Mouse (Mus musculus): ENCODE measurements at regions not wholly inside any gene's neighbourhood (a gene's known extent, or its start where the extent isn't known, plus 50 kb on each side); places are given as distances from the start of the nearest gene placed in this dataset.

- DNase-seq (ENCODE audit: low spot score in 2 of 2): no peak
Measured at GRCm38 (mm10) chr13:99642811-99643210, 126.5 kb upstream of the Map1b start.

DNA sequence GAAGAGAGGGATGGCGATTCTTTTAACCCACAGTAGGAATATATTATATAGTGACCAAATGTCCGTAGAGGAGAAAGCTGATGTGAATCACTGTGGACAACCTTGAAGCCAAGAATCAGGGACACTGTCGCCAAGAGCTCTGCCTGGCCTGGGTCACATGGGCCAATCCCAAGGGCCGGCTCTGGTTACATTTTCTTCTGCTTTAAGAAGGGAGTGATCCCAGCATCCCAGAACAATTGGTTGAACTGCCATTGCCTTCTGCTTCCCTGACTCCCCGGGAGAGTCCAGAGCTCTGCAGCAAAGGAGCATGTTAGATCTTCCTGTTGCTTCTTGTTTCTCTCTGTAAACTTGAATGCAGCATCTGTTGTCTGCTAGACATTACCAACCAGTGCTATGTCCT is 126.0 kb upstream of the Map1b start:
- peak in 1 of 2 experiments; percentile 10 for DNase-seq (ENCODE audit: low spot score in 2 of 2)

- DNase-seq (ENCODE audit: low spot score in 2 of 2): peak; percentile 55 to 85
Measured at GRCm38 (mm10) chr13:99641386-99642165, 125.2 kb upstream of the Map1b start.

- no peak for DNase-seq (ENCODE audit: low spot score in 2 of 2)
Measured at GRCm38 (mm10) chr13:99632706-99633105, 116.4 kb upstream of the Map1b start.

- peak in 1 of 2 experiments; percentile 66 for DNase-seq (ENCODE audit: low spot score in 2 of 2)
Measured at GRCm38 (mm10) chr13:99630800-99631199, 114.5 kb upstream of the Map1b start.

DNA sequence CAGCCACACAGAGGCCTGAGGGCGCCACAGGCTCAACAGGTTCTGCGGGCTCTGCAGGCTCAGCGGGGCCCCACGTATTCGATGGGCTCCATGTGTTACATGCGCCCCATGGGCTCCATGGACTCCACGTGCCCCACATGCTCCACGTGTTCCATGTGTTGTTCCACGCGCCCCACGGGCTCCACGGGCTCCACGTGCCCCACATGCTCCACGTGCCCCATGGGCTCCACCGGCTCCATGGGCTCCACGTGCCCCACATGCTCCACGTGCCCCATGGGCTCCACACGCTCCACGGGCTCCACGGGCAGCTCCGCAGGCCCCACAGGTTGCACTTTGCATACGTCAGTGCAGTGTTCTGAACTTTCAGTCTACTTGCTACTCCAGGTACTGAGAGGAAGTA is 114.0 kb upstream of the Map1b start:
- no peak for DNase-seq (ENCODE audit: low spot score in 2 of 2)

DNA sequence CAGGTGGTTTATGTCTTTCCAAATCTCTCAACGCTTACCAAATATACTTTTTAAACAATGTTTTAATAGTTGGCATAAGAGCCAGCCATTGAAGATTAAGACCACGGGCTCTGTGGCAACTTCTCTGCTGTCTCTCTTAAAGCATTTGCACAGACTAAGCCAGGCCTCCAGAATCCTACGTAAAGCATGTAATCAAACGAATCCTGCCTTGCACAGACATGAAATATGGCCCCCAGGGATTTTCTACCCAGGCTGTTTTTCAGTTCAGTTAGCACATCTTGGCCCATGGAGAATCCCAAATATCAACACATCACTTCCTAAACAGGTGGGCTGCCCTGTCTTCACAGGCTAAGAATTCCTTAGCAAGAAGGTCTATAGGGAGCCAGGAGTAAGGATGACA is 108.9 kb upstream of the Map1b start:
- no peak for DNase-seq (ENCODE audit: low spot score in 2 of 2)

DNA sequence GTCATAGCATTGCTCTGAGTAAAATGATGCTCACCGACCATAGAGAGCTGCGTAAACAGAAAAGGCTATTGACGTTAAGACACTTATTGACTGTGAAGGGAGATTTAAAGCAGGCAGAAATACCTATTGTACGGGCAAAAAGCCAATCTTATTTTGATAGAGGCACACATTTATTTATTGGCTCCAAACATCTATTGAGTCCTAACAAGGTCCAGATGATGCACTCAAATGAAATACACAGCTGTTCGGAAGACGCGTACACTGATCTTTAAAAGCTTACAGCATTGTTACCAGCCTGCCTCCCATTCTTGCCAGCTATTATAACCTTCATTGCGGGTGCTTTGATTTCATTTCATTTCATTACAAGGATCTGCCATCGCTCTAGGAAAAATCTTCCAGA is 102.0 kb upstream of the Map1b start:
- no peak for DNase-seq (ENCODE audit: low spot score in 2 of 2)

GRCm38 (mm10) chr13:99617457-99617856 is 101.1 kb upstream of the Map1b start:
- no peak for DNase-seq (ENCODE audit: low spot score in 2 of 2)

GRCm38 (mm10) chr13:99611715-99612494 is 95.6 kb upstream of the Map1b start:
- peak; percentile 50 to 85 for DNase-seq (ENCODE audit: low spot score in 2 of 2)

- no peak for DNase-seq (ENCODE audit: low spot score in 2 of 2)
Measured at GRCm38 (mm10) chr13:99610498-99610897, 94.2 kb upstream of the Map1b start.

DNA sequence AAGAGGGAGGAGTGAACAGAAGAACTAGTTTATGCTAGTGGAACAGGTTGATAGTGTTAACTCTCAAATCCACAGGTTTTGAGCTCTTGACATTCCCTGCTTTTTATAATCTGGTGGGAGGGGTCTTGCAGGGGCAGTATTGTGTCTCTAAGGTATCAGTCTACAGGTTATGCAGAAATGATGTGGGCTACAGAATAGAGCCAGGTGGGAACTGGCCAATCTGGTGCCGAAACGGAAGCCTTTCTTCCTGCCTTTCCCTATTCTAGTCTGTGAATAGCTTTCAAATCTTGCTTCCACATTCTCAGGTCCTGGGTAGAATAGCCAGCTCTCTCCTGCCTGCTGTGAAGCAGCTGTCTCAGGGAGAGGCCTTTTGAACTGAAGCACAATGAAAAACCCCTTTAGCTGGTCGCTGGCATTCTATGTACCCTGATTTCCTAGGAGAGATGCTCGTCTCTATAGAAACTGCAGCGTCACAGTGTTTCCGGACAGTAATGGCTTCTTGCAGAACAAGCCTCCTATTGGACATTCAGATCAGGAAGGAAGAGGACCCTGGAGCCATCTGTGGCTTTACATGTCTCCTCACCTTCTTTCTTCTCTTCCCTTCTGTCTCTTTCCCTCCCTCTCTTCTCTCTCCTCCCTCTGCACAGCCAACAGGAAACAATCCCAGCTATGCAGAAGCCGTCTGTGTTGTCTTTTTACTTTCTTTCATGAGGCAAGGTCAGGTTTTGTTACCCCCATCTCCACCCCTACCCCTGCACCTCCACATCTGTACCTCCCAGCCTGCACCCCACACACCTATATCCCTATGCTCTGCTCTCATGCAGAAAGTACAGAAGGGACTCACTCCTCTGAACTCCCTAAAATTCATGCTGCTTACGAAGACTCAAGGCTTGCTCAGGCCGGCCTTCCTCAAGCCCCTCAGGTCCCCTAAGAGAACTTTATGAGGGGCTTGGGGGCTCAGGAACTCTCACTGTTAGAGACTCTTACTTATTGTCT is 93.1 kb upstream of the Map1b start:
- peak in 1 of 2 experiments; percentile 41 for DNase-seq (ENCODE audit: low spot score in 2 of 2)

GRCm38 (mm10) chr13:99608591-99608990 is 92.3 kb upstream of the Map1b start:
- DNase-seq (ENCODE audit: low spot score in 2 of 2): no peak

- DNase-seq (ENCODE audit: low spot score in 2 of 2): no peak
Measured at GRCm38 (mm10) chr13:99607208-99607607, 90.9 kb upstream of the Map1b start.

GRCm38 (mm10) chr13:99606606-99606990 is 90.3 kb upstream of the Map1b start:
- DNase-seq (ENCODE audit: low spot score in 2 of 2): no peak

GRCm38 (mm10) chr13:99605866-99606605 is 89.7 kb upstream of the Map1b start:
- no peak for DNase-seq (ENCODE audit: low spot score in 2 of 2)

DNA sequence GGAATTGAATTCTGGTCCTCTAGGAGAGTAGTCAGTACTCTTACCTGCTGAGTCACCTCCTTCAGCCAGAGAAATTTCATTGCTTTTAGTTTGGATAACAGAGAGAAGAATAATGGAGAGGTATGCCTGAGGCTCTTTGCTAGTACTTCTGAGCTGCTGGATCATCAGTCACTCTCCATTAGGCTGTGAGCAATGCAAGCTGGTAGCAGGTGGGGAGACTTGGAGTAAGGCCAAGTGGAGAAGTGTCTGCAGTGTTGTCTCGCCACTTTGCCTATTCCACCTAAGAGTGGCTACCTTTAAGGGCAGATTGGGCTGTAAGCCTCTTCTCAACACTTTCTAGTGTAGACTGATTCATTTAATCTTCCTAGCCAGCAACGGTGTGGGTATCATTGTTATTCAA is 81.6 kb upstream of the Map1b start:
- DNase-seq (ENCODE audit: low spot score in 2 of 2): no peak

DNA sequence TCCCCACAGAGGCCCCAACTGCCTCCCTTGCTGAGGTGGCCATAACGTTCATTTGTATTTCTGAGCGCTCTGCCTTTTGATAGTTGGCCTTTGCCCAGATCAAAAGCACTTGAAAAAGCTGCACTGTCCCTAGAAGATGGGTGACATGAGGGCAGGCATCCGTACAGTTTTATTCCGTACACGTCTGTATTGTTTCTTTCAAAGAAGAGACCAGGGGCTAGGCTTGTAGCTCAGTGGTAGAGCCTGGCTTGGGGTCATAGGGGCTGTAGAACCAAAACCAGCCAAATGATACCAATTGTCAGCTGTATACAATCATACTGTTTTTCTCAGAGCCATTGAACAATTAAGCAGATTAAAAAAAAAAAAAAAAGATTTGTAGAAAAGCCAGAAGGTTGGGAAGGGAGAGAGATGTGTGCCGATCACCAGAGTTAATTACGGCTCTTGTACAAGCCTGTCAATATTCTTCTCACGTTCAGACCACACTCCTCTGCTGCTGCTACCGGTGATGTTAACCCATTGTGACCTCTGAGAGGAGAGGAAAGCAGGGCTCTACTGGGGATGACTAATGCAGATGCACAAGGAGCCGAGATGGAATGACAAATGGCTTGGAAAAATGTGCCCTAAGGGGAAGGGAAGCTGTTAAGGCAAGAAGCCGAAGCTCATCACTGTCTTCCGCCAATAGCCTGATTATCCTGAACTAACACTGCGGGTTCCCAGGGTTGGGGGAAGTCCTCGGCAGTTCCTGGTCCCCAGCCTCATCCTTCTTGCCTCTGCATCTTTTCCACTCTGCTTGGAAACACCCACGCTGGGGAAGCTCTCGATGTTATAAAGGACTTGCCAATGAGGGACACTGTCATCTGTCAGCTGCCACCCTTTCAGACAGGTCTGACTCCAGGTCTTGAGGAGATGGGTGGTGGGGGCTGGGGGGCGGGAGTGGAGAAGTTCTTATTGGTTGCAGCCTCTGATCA is 77.8 kb upstream of the Map1b start:
- DNase-seq (ENCODE audit: low spot score in 2 of 2): no peak

DNA sequence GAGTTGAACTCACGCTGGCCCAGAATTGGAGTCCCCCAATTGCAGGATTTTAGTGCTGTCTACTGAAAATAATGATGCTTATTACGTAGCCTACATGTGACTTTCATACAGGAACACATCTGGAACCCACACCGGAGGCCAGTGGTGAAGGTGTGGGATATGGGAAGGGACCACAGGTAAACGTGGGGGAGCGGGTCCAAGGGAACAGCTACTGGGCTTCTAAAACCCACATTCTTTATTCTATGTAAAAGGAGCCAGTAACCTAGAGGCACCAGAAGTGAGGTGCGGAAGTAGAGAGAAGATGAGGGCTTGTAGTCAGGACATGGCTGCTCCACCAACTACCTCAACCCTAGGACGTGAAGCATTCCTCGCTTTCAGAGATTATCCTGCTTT is 76.9 kb upstream of the Map1b start:
- no peak for DNase-seq (ENCODE audit: low spot score in 2 of 2)
